Mouse (Mus musculus) limb, embryonic 11.5 days (tissue): ENCODE data around the gene Coa7. TPM values are rescaled to one million over a fixed set of nuclear protein-coding genes. Genes with fewer than 3 reads are reported as not detected.

Experiments used
- ATAC-seq: fragments of 200-750 bp; cut with Nextera tagmentation; 2 replicates; pipeline ENCODE4 v1.8.0; 2017; ENCODE audit warnings: low read depth; ENCODE audit not compliant: insufficient number of reproducible peaks, low FRiP score, low TSS enrichment
- DNase-seq: peaks from one replicate; pipeline ENCODE4 v3.0.0-alpha.2; 2015; ENCODE audit warnings: low spot score
- H3K27ac ChIP-seq: fragments of 300-500 bp; sonication (generic); replicated peaks from 2 replicates; pipeline ENCODE4 v1.5.1; 2014; ENCODE audit warnings: low read depth, mild to moderate bottlenecking, low read length
- H3K27me3 ChIP-seq: fragments of 300-500 bp; sonication (generic); 2 replicates; pipeline ENCODE4 v1.6.1; 2014; ENCODE audit warnings: mild to moderate bottlenecking, low read length, mixed read lengths; ENCODE audit not compliant: control insufficient read depth, insufficient read depth
- H3K36me3 ChIP-seq: fragments of 300-500 bp; sonication (generic); 2 replicates; pipeline ENCODE4 v1.6.1; 2014; ENCODE audit warnings: mild to moderate bottlenecking, low read length, moderate library complexity, mixed read lengths; ENCODE audit not compliant: control insufficient read depth, insufficient read depth
- H3K4me1 ChIP-seq: fragments of 300-500 bp; sonication (generic); 2 replicates; pipeline ENCODE4 v1.6.1; 2014; ENCODE audit warnings: low read length, mixed read lengths; ENCODE audit not compliant: control insufficient read depth, insufficient read depth
- H3K4me2 ChIP-seq: fragments of 300-500 bp; sonication (generic); 2 replicates; pipeline ENCODE4 v1.6.1; 2014; ENCODE audit warnings: low read depth, mild to moderate bottlenecking, moderate library complexity; ENCODE audit not compliant: severe bottlenecking
- H3K4me3 ChIP-seq: fragments of 300-500 bp; sonication (generic); 2 replicates; pipeline ENCODE4 v1.5.1; 2014; ENCODE audit warnings: low read depth, low read length
- H3K9ac ChIP-seq: fragments of 300-500 bp; sonication (generic); 2 replicates; pipeline ENCODE4 v1.6.1; 2014; ENCODE audit warnings: mild to moderate bottlenecking, low read length
- H3K9me3 ChIP-seq: fragments of 300-500 bp; sonication (generic); 2 replicates; pipeline ENCODE4 v1.6.1; 2016; ENCODE audit warnings: low read length; ENCODE audit not compliant: control insufficient read depth
- WGBS: fragments of 180-500 bp; shearing (Covaris S2); extraction: QIAGEN DNeasy Blood & Tissue Kit; methylation state at CpG from one replicate; pipeline ENCODE4 v1.1.7; 2014; 5-methylcytosine and 5-hydroxymethylcytosine counted together
- polyA plus RNA-seq: library from polyadenylated mRNA; unstranded; fragments of >200 nt; fragmentation: Nextera tagmentation; extraction: Ambion mirVana; gene quantifications from 2 replicates; pipeline ENCODE4 v1.2.1, GENCODE M21; 2014

Gene Coa7
- polyA plus RNA-seq, 1 experiment from 2014 or later: 56.3 TPM

DNA sequence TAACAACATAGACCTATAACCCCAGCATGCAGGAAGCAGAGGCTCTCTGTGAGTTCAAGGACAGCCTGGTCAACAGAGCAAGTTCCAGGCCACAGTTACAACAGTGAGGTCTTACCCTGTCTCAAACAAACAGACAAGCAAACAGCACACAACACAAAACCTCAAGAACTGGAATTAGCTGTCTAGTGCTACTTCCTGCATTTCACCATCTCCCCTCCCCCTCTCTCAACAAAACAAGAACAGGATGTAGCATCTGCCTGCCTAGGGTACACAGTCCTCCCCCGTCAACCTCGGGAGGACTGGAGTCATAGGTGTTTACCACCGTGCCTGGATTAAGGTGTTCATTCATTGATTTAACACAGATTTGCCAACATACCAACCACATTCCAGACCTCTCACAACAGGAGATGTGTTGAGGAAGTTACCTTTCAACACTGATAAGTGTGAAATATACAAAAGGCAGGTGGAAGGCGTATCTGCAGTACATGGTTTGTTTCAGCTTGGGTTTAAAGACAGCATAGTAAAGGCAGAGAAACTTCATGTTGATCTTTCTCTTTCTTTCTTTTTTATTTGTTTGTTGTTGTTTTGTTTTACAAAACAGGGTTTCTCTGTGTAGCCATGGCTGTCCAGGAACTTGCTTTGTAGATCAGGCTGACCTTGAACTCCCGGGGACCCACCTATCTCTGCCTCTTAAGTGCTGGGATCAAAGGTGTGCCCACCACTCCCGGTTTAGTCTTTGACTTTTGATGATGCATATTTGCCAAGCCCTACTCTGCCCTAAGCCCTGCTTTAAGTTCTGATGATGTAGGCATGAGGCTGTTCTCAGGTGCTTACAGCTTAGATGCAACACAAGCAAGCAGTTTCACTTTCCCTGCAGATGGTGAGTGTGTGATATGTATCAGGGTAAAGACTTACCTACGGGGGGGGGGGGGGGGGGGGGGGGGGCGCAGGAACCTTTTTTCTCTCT, 9.0 kb upstream of the Coa7 start:
- Histone ChIP-seq H3K27ac (no peak overlapping the region), H3K4me2 (no peak overlapping the region), H3K4me3 (no peak overlapping the region), H3K9ac (no peak overlapping the region), H3K27me3 (no peaks in the 10 kb centered on the region), H3K4me1 (no peaks in the 10 kb centered on the region), H3K9me3 (no peaks in the 10 kb centered on the region), H3K36me3 (no peaks in the 10 kb centered on the region)
- no peak for ATAC-seq
- 69% methylated on average over 7 of the region's 8 CpGs for WGBS
- no peak for DNase-seq

GRCm38 (mm10) chr4:108319747-108320146, 8.2 kb upstream of the Coa7 start:
- Histone ChIP-seq H3K27ac (no peak overlapping the region), H3K4me2 (no peak overlapping the region), H3K4me3 (no peak overlapping the region), H3K9me3 (no peaks in the 10 kb centered on the region), H3K27me3 (no peaks in the 10 kb centered on the region), H3K9ac (no peak overlapping the region), H3K4me1 (no peaks in the 10 kb centered on the region), H3K36me3 (no peaks in the 10 kb centered on the region)
- WGBS: 72% methylated on average over 6 of the region's 6 CpGs
- DNase-seq (peak; percentile 49), ATAC-seq (no peak)

- no peak for ATAC-seq
- Histone ChIP-seq H3K4me1 (no peaks in the 10 kb centered on the region), H3K9me3 (no peaks in the 10 kb centered on the region), H3K4me2 (no peak overlapping the region), H3K36me3 (no peaks in the 10 kb centered on the region), H3K4me3 (no peak overlapping the region), H3K9ac (no peak overlapping the region), H3K27me3 (no peaks in the 10 kb centered on the region), H3K27ac (no peak overlapping the region)
- DNase-seq: no peak
- 81% methylated on average over 7 of the region's 7 CpGs for WGBS
Measured at GRCm38 (mm10) chr4:108320627-108321380, 7.1 kb upstream of the Coa7 start.

DNA sequence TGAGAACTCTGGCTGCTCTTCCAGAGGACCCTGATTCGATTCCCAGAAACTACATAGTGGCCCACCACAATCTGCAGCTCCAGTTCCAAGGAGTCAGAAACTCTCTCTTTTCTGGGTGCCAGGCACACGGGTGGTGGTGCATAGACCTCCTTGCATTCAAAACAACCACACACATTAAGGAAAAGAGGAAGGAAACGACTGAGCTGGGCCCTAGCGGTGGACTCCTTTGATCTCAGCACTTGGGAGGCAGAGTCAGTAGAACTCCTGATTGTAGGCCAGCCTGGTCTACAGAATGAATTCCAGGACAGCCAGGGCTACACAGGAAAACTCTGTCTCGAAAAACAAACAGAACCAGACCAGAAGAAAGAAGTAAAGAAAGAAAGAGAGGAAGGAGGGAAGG, 4.4 kb upstream of the Coa7 start:
- Histone ChIP-seq H3K4me3 (no peak overlapping the region), H3K4me2 (no peak overlapping the region), H3K4me1 (no peaks in the 10 kb centered on the region), H3K9ac (no peak overlapping the region), H3K36me3 (no peaks in the 10 kb centered on the region), H3K27ac (no peak overlapping the region), H3K9me3 (no peaks in the 10 kb centered on the region), H3K27me3 (no peaks in the 10 kb centered on the region)
- no peak for DNase-seq
- 66% methylated on average over 5 of the region's 5 CpGs for WGBS
- no peak for ATAC-seq

GRCm38 (mm10) chr4:108327071-108327579, 815 bp upstream of the Coa7 start:
- no peak overlapping the region for H3K9ac ChIP-seq
- ATAC-seq (no peak; the same call in 1 of the 2 replicates), DNase-seq (no peak)

GRCm38 (mm10) chr4:108329840-108330239, 1.9 kb downstream of the Coa7 start:
- no peaks in the 10 kb centered on the region for H3K4me1 ChIP-seq
- H3K9ac ChIP-seq: no peak overlapping the region
- H3K4me3 ChIP-seq: no peak overlapping the region
- ATAC-seq (no peak), DNase-seq (no peak)
- WGBS: 97% methylated on average over 6 of the region's 6 CpGs
- no peaks in the 10 kb centered on the region for H3K27me3 ChIP-seq
- no peaks in the 10 kb centered on the region for H3K9me3 ChIP-seq
- H3K4me2 ChIP-seq: no peak overlapping the region
- H3K27ac ChIP-seq: no peak overlapping the region
- peaks cover 5% of the 10 kb centered on the region; the same call in 1 of the 2 replicates for H3K36me3 ChIP-seq

More at GRCm38 (mm10) chr4:108327071-108327579, 815 bp upstream of the Coa7 start:
- Histone ChIP-seq H3K4me2 (peak overlapping the region; percentile 51), H3K4me3 (peak overlapping the region; percentile 67; the same call in 1 of the 2 replicates), H3K36me3 (peaks cover 5% of the 10 kb centered on the region; the same call in 1 of the 2 replicates), H3K4me1 (no peaks in the 10 kb centered on the region), H3K27ac (peak overlapping the region; percentile 78; the same call in 1 of the 2 replicates), H3K9me3 (no peaks in the 10 kb centered on the region), H3K27me3 (no peaks in the 10 kb centered on the region)
- WGBS: 41% methylated on average over 6 of the region's 6 CpGs

GRCm38 (mm10) chr4:108332041-108332440, 4.1 kb downstream of the Coa7 start:
- Histone ChIP-seq H3K4me2 (no peak overlapping the region), H3K9ac (no peak overlapping the region), H3K4me3 (no peak overlapping the region), H3K36me3 (peaks cover 8% of the 10 kb centered on the region; the same call in 1 of the 2 replicates), H3K27me3 (no peaks in the 10 kb centered on the region), H3K9me3 (no peaks in the 10 kb centered on the region), H3K4me1 (no peaks in the 10 kb centered on the region), H3K27ac (no peak overlapping the region)
- no peak for DNase-seq
- WGBS: 89% methylated on average over 9 of the region's 9 CpGs
- no peak for ATAC-seq

DNA sequence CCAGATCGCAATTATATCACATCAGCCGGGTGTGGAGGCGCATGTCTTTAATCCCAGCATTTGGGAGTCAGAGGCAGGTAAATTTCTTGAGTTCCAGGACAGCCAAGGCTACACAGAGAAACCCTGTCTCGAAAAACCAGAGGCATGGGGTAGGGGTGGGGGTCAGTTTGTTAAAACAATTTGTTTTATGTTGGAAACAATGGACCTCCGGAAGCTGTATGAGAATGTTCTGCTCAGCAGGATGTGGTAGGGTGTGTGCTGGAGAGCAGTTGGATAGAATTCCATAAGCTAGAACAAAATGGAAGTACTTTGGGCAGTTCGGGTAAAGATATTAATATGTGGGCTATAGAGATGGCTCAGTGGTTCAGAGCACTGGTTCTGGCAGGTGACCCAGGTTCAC, 7.5 kb downstream of the Coa7 start:
- Histone ChIP-seq H3K4me3 (no peak overlapping the region), H3K9me3 (no peaks in the 10 kb centered on the region), H3K9ac (no peak overlapping the region), H3K27ac (no peak overlapping the region), H3K4me1 (peaks cover 3% of the 10 kb centered on the region), H3K36me3 (peaks cover 11% of the 10 kb centered on the region), H3K27me3 (no peaks in the 10 kb centered on the region), H3K4me2 (no peak overlapping the region)
- ATAC-seq: no peak
- no peak for DNase-seq
- 96% methylated on average over 6 of the region's 6 CpGs for WGBS
